Mouse (Mus musculus): Measurements from ENCODE around the gene Crtc3. TPM values are rescaled to one million over a fixed set of nuclear protein-coding genes. Genes with fewer than 3 reads are reported as not detected.

Gene Crtc3
- polyA plus RNA-seq, 2 experiments = 1.9 to 2.4 TPM

- TF ChIP-seq CTCF (IDR thresholded peaks at IDR 0.05; ENCODE audit: low read depth) = no peak
- Histone ChIP-seq H3K9me3 (ENCODE audit: control insufficient read depth, low read length) (no peaks in the 10 kb centered on the region), H3K4me1 (replicated peaks; ENCODE audit: control insufficient read depth in 2 of 2, insufficient read depth in 2 of 2, low read length in 1 of 2) (no peaks in the 10 kb centered on the region), H3K27me3 (ENCODE audit: control insufficient read depth, insufficient read depth, low read length) (no peaks in the 10 kb centered on the region), H3K27ac (no peak overlapping the region), H3K9ac (replicated peaks) (no peak overlapping the region), H3K4me3 (ENCODE audit: insufficient read depth in 1 of 2, low read depth in 2 of 2, low read length in 2 of 2) (no peak overlapping the region), H3K4me2 (ENCODE audit: low read depth) (no peak overlapping the region), H3K36me3 (replicated peaks; ENCODE audit: control insufficient read depth, insufficient read depth, low read depth) (no peaks in the 10 kb centered on the region)
- ATAC-seq (ENCODE audit: insufficient read depth) (no peak), DNase-seq (ENCODE audit: low read depth in 3 of 3, low spot score in 3 of 3) (no peak)
- WGBS (ENCODE audit: insufficient replicate concordance) = 83% methylated on average over 16 of the region's 16 CpGs
Measured at GRCm38 (mm10) chr7:80589054-80589746, 99.5 kb downstream of the Crtc3 start.

GRCm38 (mm10) chr7:80587684-80588083 lies 101.0 kb downstream of the Crtc3 start:
- Histone ChIP-seq H3K4me1 (replicated peaks; ENCODE audit: control insufficient read depth in 2 of 2, insufficient read depth in 2 of 2, low read length in 1 of 2) (peaks cover 0 to 6% of the 10 kb centered on the region in 2 experiments; a peak in 2 of 4 replicates), H3K9me3 (ENCODE audit: control insufficient read depth, low read length) (no peaks in the 10 kb centered on the region), H3K27me3 (ENCODE audit: control insufficient read depth, insufficient read depth, low read length) (no peaks in the 10 kb centered on the region), H3K4me2 (ENCODE audit: low read depth) (no peak overlapping the region), H3K27ac (no peak overlapping the region), H3K4me3 (ENCODE audit: insufficient read depth in 1 of 2, low read depth in 2 of 2, low read length in 2 of 2) (no peak overlapping the region), H3K36me3 (replicated peaks; ENCODE audit: control insufficient read depth, insufficient read depth, low read depth) (no peaks in the 10 kb centered on the region), H3K9ac (replicated peaks) (no peak overlapping the region)
- DNase-seq (ENCODE audit: low read depth in 3 of 3, low spot score in 3 of 3) = no peak
- TF ChIP-seq CTCF (IDR thresholded peaks at IDR 0.05; ENCODE audit: low read depth) = no peak
- TF ChIP-seq EP300 (IDR thresholded peaks at IDR 0.05; ENCODE audit: low read depth) = no peak
- WGBS (ENCODE audit: insufficient replicate concordance) = 61% methylated on average over 10 of the region's 10 CpGs
- no peak for ATAC-seq (ENCODE audit: insufficient read depth)

- H3K27ac ChIP-seq = no peak overlapping the region
- DNase-seq (ENCODE audit: low read depth in 3 of 3, low spot score in 3 of 3) = no peak
Measured at GRCm38 (mm10) chr7:80586681-80587660, 101.7 kb downstream of the Crtc3 start.

GRCm38 (mm10) chr7:80586161-80586560 lies 102.5 kb downstream of the Crtc3 start:
- no peaks in the 10 kb centered on the region for H3K9me3 ChIP-seq (ENCODE audit: control insufficient read depth, low read length)
- H3K9ac ChIP-seq (replicated peaks) = no peak overlapping the region
- peaks cover 0 to 8% of the 10 kb centered on the region in 2 experiments; a peak in 2 of 4 replicates for H3K4me1 ChIP-seq (replicated peaks; ENCODE audit: control insufficient read depth in 2 of 2, insufficient read depth in 2 of 2, low read length in 1 of 2)
- no peaks in the 10 kb centered on the region for H3K27me3 ChIP-seq (ENCODE audit: control insufficient read depth, insufficient read depth, low read length)
- H3K36me3 ChIP-seq (replicated peaks; ENCODE audit: control insufficient read depth, insufficient read depth, low read depth) = no peaks in the 10 kb centered on the region
- H3K4me2 ChIP-seq (ENCODE audit: low read depth) = no peak overlapping the region
- H3K27ac ChIP-seq = no peak overlapping the region
- DNase-seq (ENCODE audit: low read depth in 3 of 3, low spot score in 3 of 3) = no peak
- H3K4me3 ChIP-seq (ENCODE audit: insufficient read depth in 1 of 2, low read depth in 2 of 2, low read length in 2 of 2) = no peak overlapping the region
- TF ChIP-seq EP300 (IDR thresholded peaks at IDR 0.05; ENCODE audit: low read depth) (no peak), CTCF (IDR thresholded peaks at IDR 0.05; ENCODE audit: low read depth) (no peak)
- no peak for ATAC-seq (ENCODE audit: insufficient read depth)
- 57% methylated on average over 4 of the region's 4 CpGs for WGBS (ENCODE audit: insufficient replicate concordance)

More at GRCm38 (mm10) chr7:80586681-80587660, 101.7 kb downstream of the Crtc3 start:
- no peak overlapping the region for H3K9ac ChIP-seq (replicated peaks)
- no peaks in the 10 kb centered on the region for H3K9me3 ChIP-seq (ENCODE audit: control insufficient read depth, low read length)
- ATAC-seq (ENCODE audit: insufficient read depth) = no peak
- TF ChIP-seq CTCF (IDR thresholded peaks at IDR 0.05; ENCODE audit: low read depth) = no peak
- TF ChIP-seq EP300 (IDR thresholded peaks at IDR 0.05; ENCODE audit: low read depth) = no peak
- H3K4me1 ChIP-seq (replicated peaks; ENCODE audit: control insufficient read depth in 2 of 2, insufficient read depth in 2 of 2, low read length in 1 of 2) = peaks cover 0 to 8% of the 10 kb centered on the region in 2 experiments; a peak in 2 of 4 replicates
- H3K4me3 ChIP-seq (ENCODE audit: insufficient read depth in 1 of 2, low read depth in 2 of 2, low read length in 2 of 2) = no peak overlapping the region
- no peaks in the 10 kb centered on the region for H3K27me3 ChIP-seq (ENCODE audit: control insufficient read depth, insufficient read depth, low read length)
- H3K36me3 ChIP-seq (replicated peaks; ENCODE audit: control insufficient read depth, insufficient read depth, low read depth) = no peaks in the 10 kb centered on the region
- no peak overlapping the region for H3K4me2 ChIP-seq (ENCODE audit: low read depth)
- WGBS (ENCODE audit: insufficient replicate concordance) = 49% methylated on average over 28 of the region's 29 CpGs

- TF ChIP-seq CTCF (IDR thresholded peaks at IDR 0.05; ENCODE audit: low read depth) = no peak
- no peak for TF ChIP-seq EP300 (IDR thresholded peaks at IDR 0.05; ENCODE audit: low read depth)
- peaks cover 0 to 8% of the 10 kb centered on the region in 2 experiments; a peak in 2 of 4 replicates for H3K4me1 ChIP-seq (replicated peaks; ENCODE audit: control insufficient read depth in 2 of 2, insufficient read depth in 2 of 2, low read length in 1 of 2)
- H3K27me3 ChIP-seq (ENCODE audit: control insufficient read depth, insufficient read depth, low read length) = no peaks in the 10 kb centered on the region
- no peaks in the 10 kb centered on the region for H3K9me3 ChIP-seq (ENCODE audit: control insufficient read depth, low read length)
- H3K27ac ChIP-seq = no peak overlapping the region
- DNase-seq (ENCODE audit: low read depth in 3 of 3, low spot score in 3 of 3) = no peak
- no peaks in the 10 kb centered on the region for H3K36me3 ChIP-seq (replicated peaks; ENCODE audit: control insufficient read depth, insufficient read depth, low read depth)
- 72% methylated on average over 9 of the region's 9 CpGs for WGBS (ENCODE audit: insufficient replicate concordance)
- no peak overlapping the region for H3K9ac ChIP-seq (replicated peaks)
- no peak overlapping the region for H3K4me2 ChIP-seq (ENCODE audit: low read depth)
- H3K4me3 ChIP-seq (ENCODE audit: insufficient read depth in 1 of 2, low read depth in 2 of 2, low read length in 2 of 2) = no peak overlapping the region
- no peak for ATAC-seq (ENCODE audit: insufficient read depth)
Measured at GRCm38 (mm10) chr7:80585380-80585779, 103.3 kb downstream of the Crtc3 start.
